Mouse (Mus musculus) heart, adult 9 months (tissue): ENCODE measurements around the gene Tulp4.

Experiments used
- DNase-seq, 2 experiments: peaks; one replicate each; pipeline ENCODE4 v3.0.0; 2022; ENCODE audit warnings: low spot score in 2 of 2

Gene Tulp4

DNA sequence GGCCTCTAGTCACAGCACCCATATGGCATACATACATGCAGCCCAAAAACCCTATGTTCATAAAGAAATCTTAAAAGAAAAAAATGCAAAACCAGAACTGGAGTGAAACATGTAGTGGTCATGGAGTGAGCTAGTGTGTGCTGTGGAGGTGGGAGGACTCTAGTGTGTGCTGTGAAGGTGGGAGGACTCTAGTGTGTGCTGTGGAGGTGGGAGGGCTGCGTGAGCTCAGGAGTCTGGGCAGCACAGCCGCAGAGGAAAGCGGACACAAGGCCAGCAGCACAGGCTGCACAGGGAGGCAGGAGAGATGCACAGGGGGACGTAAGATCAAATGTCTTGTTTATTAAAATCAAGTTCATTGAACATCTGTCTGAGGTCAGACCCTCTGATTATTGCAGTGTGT lies 17.5 kb downstream of the Tulp4 start:
- DNase-seq = no peak

DNA sequence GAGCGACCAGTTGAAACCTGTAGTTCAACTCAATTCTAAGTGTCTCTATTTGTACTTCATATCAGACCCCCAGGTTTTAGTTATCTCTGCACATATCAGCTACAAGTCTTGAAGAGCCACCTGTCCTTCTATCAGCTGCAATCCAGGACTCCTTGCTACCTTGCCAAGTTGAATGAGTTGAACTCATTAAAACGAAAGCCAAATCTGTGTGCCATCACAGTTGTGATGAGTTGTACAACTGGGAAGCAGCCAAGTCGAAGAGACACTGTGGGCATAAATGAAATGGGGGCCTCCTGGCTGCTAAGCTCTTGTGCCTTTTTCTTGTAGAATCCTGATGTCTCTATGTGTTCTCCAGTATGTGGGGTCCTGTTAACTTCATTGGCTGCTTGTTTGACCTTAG lies 19.2 kb downstream of the Tulp4 start:
- no peak for DNase-seq

- no peak for DNase-seq
Observed at GRCm38 (mm10) chr17:6128039-6128438, 21.8 kb downstream of the Tulp4 start.

- no peak for DNase-seq
Observed at GRCm38 (mm10) chr17:6129361-6129760, 23.1 kb downstream of the Tulp4 start.

DNA sequence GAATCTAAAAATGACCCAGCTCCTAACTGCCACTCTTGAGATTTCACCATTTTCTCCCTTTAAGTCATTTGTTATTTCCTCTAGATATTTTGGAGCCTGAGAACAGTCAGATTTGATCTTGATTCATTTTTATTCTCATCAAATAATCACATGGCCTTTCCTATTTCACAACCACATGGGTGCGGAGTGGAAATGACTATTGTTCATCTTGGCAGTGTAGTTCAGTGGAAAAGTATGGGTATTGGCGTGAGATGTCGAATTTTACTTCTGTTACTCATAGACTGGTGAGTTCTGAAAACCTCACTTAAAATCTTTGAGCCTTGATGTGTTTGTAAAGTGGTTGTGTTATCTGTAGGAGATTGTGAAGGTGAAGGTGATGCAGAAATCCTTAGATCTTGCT lies 24.8 kb downstream of the Tulp4 start:
- DNase-seq = peak in 1 of 2 experiments; percentile 15

DNA sequence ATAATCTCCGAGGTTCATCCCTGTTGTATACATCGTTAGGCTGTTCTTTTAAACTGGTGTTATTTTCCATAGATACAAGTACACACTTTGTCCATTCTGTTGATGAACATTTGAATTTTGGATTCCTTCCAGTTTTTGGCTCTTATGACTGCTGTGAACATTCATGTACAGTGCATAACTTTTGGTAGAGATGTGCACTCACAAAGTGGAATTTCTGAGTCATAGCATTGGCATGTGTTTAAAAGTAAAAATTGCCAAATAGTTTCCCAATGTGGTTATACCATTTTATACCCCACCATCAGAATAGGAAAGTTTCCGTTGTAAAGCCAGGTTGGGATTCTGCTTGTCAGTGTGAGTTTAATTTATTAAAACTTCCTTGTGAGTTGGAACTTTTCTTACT lies 34.6 kb downstream of the Tulp4 start:
- peak in 1 of 2 experiments; percentile 22 for DNase-seq

- no peak for DNase-seq
Observed at GRCm38 (mm10) chr17:6141344-6141743, 35.1 kb downstream of the Tulp4 start.

DNA sequence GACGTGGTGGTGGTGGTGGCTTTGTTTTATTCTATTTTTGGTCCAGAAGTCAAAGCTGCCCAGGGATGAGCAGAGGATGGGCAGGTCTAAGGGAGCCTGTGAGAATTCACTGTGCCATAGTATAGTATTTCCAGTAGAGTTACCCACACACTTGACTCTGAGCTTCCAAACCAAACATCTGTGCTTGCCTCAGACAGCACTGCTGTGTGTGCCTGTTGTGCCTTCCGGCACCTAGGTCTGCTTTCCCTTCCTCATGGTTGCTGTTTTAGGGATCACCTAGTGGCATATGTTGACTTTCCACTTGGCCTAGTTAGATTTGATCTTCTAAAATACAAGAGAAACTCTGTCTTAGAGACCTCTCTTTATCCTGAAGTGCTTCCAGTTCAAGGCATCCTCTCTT lies 39.0 kb downstream of the Tulp4 start:
- no peak for DNase-seq

GRCm38 (mm10) chr17:6152941-6153340 lies 46.7 kb downstream of the Tulp4 start:
- DNase-seq = no peak

DNA sequence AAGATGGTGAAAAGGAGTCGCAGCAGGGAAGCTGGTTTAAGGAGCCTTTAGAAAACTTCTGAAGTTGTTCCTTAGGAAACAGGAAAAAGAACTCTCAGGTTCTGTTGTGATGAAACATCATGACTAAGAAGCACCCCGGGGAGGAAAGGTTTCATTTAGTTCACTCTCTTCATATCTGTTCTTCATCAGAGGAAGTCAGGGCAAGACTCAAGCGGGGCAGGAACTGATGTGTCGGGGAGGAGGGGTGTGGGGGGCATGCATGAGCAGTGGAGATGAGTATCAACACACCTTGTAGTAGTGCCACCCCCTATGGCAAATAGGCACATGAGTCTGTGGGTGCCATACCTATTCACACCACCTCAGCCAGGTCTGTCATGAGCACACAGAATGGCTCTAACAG lies 47.3 kb downstream of the Tulp4 start:
- DNase-seq = no peak

GRCm38 (mm10) chr17:6154366-6154765 lies 48.1 kb downstream of the Tulp4 start:
- DNase-seq = no peak

DNA sequence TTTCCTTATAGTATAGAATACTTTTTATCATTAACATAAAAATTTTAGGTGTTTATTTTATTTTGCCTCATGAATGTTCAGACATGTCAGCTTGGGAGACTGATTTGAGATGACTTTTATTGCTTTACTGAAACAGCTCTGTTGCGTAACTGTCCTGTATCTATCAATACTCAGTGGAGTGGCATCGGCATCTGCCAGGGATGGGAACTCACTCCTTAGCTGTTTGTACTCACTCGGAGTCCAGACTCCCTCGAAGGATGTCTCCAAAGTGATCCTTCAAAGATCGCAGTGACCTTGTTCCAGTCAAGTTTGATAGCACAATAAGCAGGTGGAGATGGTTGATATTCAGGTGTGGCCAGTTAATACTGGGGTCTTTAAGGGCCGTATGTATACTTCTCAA lies 54.3 kb downstream of the Tulp4 start:
- DNase-seq = no peak

GRCm38 (mm10) chr17:6161916-6162315 lies 55.7 kb downstream of the Tulp4 start:
- no peak for DNase-seq

DNA sequence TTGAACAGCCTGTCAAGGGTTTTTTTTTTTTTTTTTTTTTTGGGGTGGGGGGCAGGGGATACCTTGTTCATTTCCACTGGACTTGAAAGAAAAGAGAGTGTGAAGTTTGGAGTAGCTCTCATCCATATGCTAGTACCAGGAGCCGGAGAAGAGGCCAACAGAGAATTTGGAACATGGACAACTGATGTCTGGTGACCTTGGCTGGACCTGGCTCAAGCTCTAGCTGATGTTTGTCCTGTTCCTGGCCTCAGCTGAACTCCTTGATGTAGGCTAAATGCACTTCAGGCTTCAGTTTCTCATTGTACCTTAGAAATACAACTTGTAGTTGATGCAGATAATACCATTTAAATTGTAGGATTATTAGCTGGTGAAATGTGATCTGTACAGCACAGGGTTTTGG lies 56.5 kb downstream of the Tulp4 start:
- DNase-seq = peak; percentile 30 to 57

GRCm38 (mm10) chr17:6164911-6165310 lies 58.7 kb downstream of the Tulp4 start:
- DNase-seq = no peak

DNA sequence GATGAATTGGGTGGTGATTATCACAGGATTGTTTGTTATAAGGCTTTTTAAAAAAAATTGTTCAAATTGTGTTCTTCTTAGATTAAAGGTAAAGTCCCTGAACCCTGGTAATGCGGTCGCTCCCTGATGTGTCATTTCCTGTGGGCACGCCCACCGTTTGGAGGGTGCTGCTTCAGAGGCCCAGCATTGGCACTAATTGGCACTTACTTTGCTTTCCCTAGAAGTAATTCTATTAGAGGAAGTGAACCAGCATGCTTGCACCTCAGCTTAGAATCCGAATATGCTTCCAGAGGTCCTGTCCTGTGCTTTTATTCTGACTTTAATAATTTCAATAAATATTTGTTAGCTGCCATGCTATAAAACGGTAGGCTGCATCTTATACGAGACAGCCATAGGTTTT lies 66.2 kb downstream of the Tulp4 start:
- peak in 1 of 2 experiments; percentile 17 for DNase-seq

DNA sequence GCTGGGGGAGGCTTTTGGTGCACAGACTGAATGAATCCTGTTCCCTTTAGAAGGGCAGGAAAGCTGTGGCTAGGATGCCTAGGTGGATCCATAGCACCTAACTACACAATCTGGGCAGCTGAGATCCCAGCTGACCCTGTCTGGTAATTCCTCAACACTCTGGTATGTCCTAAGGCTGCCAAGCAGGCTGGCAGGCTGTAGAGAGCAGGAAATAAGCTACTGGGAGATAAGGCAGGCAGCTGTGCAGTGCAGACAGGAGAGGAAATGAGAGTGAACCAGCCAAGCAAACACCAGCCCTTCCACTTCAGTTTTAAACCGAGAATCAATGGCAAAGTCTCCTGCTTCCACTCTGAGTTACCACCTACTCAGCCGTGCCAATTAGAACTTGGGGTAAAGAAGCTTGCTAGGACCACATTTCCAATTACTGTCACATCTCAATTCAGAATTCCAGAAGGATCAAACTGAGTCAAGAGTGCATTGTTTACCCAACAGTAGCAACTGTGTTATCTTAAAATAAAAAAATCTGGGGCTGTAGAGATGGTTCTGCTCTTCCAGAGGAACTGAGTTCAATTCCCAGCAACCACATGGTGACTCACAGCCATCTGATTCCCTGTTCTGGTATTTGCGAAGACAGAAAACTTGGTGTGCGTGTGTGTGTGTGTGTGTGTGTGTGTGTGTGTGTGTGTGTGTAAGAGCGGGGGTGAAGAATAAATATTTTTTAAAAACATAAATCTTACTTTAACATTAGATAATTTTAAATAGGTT lies 66.9 kb downstream of the Tulp4 start:
- peak; percentile 83 for DNase-seq

- no peak for DNase-seq
Observed at GRCm38 (mm10) chr17:6174574-6174973, 68.3 kb downstream of the Tulp4 start.

DNA sequence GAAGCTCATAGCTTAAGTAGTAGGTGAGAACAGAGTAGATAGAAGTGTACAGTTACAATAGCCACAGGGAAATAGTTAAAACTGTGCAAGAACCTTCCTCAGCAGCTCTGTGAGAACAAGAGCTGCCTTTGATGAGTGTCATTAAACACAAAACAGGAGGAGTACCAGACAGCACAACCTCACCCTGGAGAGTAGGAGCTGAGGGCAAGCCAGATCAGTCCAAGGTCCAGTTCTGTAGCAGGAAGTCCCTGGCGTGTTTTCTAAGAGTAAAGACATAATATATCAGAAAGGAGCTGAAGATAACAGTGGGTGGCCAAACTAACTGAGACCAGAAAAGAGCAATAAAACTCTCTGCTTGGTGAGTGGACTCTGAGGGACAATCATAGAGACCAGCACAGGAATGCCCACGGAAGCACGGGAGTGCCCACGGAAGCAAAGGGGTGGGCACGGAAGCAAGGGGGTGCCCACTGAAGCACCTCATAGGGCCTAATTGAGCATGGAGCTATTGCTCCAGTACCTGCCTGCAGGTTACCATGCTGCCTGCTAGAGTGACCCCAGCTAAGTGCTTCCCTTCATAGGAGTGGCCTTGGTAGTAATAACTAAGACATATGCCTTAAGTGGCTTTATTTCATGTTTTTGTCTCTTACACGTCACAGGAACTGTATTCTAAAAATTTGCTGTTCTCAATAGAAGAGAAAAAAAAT lies 72.5 kb downstream of the Tulp4 start:
- no peak for DNase-seq

- no peak for DNase-seq
Observed at GRCm38 (mm10) chr17:6179389-6179788, 73.2 kb downstream of the Tulp4 start.

DNA sequence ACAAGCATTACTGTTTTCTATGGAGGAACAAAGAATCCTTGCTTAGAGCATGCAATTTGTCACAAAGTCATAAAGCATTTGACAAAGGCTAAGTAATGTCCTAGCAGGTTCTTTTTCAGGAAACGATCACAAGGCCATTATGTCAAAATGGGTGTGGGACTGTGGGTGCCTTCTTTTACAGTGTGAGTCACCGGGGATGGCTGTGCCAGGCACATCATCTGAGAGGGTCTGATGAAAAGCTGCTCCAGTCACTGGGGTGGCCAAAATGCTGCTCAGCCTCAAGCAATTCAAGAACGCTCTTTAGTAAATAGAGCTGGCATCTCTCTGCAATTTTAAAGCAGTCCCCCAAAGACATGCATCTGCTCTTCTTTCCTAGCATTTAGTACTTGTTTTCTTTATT lies 74.2 kb downstream of the Tulp4 start:
- no peak for DNase-seq

- no peak for DNase-seq
Observed at GRCm38 (mm10) chr17:6182715-6183114, 76.5 kb downstream of the Tulp4 start.

DNA sequence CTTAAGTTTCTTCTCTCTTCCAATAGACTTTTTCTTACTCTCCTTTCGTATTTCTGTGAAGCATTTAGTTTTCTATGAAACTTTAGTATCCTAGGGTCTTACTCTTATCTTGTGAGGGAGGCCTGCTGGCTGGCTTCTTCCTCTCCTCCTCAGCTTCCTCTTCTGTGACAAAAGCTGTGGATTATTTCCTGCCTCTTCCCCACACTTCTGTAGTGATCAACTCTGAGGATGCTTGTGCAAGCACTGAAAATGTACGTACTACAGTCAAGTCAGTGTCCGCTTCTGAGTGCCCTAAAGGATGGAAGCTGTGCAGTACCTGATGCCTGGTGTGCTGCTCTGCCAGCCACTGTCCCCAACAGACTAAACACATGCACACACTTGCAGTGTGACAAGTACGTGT lies 80.4 kb downstream of the Tulp4 start:
- no peak for DNase-seq
